Mouse (Mus musculus) spleen, embryonic (tissue): ENCODE measurements around the gene Aplp2.
"Not testable (repeated sequence)": the region's sequence is repeated elsewhere in the genome, so short reads cannot be mapped to it uniquely, and the experiment has no call there.

ENCODE experiments used
- CTCF ChIA-PET: fragments of 350-600 bp; sonication (Branson Sonifier 250); formaldehyde crosslinking; loops from one replicate; lab custom pipeline; 2022; lab: Charles Lee

The Aplp2 gene

GRCm38 (mm10) chr9:31183061-31183460 is 28.6 kb downstream of the Aplp2 start:
- CTCF ChIA-PET, result no interaction called here

- CTCF ChIA-PET, result no interaction called here
Observed at GRCm38 (mm10) chr9:31181291-31182085, 30.1 kb downstream of the Aplp2 start.

GRCm38 (mm10) chr9:31177692-31178091 is 33.9 kb downstream of the Aplp2 start:
- CTCF ChIA-PET, result no interaction called here

- CTCF ChIA-PET, result no interaction called here
Observed at GRCm38 (mm10) chr9:31176379-31177130, 35.1 kb downstream of the Aplp2 start.

- CTCF ChIA-PET, result no interaction called here
Observed at GRCm38 (mm10) chr9:31175978-31176377, 35.6 kb downstream of the Aplp2 start.

GRCm38 (mm10) chr9:31175346-31175745 is 36.3 kb downstream of the Aplp2 start:
- CTCF ChIA-PET, result no interaction called here

GRCm38 (mm10) chr9:31168356-31169093 is 43.1 kb downstream of the Aplp2 start:
- CTCF ChIA-PET, result no interaction called here

- CTCF ChIA-PET, result no interaction called here
Observed at GRCm38 (mm10) chr9:31167305-31167704, 44.3 kb downstream of the Aplp2 start.

GRCm38 (mm10) chr9:31165505-31165904 is 46.1 kb downstream of the Aplp2 start:
- CTCF ChIA-PET, result not testable (repeated sequence)

GRCm38 (mm10) chr9:31163327-31163726 is 48.3 kb downstream of the Aplp2 start:
- CTCF ChIA-PET, result no interaction called here

GRCm38 (mm10) chr9:31162911-31163310 is 48.7 kb downstream of the Aplp2 start:
- CTCF ChIA-PET, result no interaction called here

GRCm38 (mm10) chr9:31159910-31160309 is 51.7 kb downstream of the Aplp2 start:
- CTCF ChIA-PET, result interaction anchor here (0.6 kb wide), 1 partner anchor 190 kb away, joined by 4 read pairs; no protein-coding TSS in a partner anchor

GRCm38 (mm10) chr9:31156594-31156993 is 55.0 kb downstream of the Aplp2 start:
- CTCF ChIA-PET, result no interaction called here

GRCm38 (mm10) chr9:31151050-31151449 is 60.6 kb downstream of the Aplp2 start:
- CTCF ChIA-PET, result interaction anchor here (0.6 kb wide), 1 partner anchor 392 kb away, joined by 8 read pairs; no protein-coding TSS in a partner anchor

GRCm38 (mm10) chr9:31148135-31148534 is 63.5 kb downstream of the Aplp2 start:
- CTCF ChIA-PET, result no interaction called here

GRCm38 (mm10) chr9:31145272-31145925 is 66.2 kb downstream of the Aplp2 start:
- CTCF ChIA-PET, result interaction anchor here (0.6 kb wide), 1 partner anchor 204 kb away, joined by 7 read pairs; no protein-coding TSS in a partner anchor

- CTCF ChIA-PET, result no interaction called here
Observed at GRCm38 (mm10) chr9:31142924-31143323, 68.7 kb downstream of the Aplp2 start.

GRCm38 (mm10) chr9:31133131-31133530 is 78.5 kb downstream of the Aplp2 start:
- CTCF ChIA-PET, result no interaction called here

GRCm38 (mm10) chr9:31131205-31131968 is 80.2 kb downstream of the Aplp2 start, which contains the start of gene St14:
St14 (minus strand) TSS chr9:31131853.
- CTCF ChIA-PET, result interaction anchor here (0.7 to 0.8 kb wide), 2 partner anchors 22 to 126 kb away, joined by 3 read pairs; no protein-coding TSS in a partner anchor
